Mouse (Mus musculus) embryonic facial prominence, embryonic 14.5 days (tissue): Measurements from ENCODE around the gene H2-M10.5. TPM values are rescaled to one million over a fixed set of nuclear protein-coding genes. Genes with fewer than 3 reads are reported as not detected.
"Not testable (repeated sequence)": the region's sequence is repeated elsewhere in the genome, so short reads cannot be mapped to it uniquely, and the experiment has no call there.

Experiments
- ATAC-seq: fragments of 200-750 bp; cut with Nextera tagmentation; 2 replicates; pipeline ENCODE4 v1.8.0; 2017; ENCODE audit warnings: low read depth, moderate number of reproducible peaks, moderate TSS enrichment
- DNase-seq: peaks from one replicate; pipeline ENCODE4 v3.0.0-alpha.2; 2015; ENCODE audit warnings: low spot score
- H3K27ac ChIP-seq: fragments of 300-500 bp; sonication (generic); replicated peaks from 2 replicates; pipeline ENCODE4 v1.5.1; 2014; ENCODE audit warnings: low read depth, mild to moderate bottlenecking, low read length, moderate library complexity
- H3K27me3 ChIP-seq: fragments of 300-500 bp; sonication (generic); replicated peaks from 2 replicates; pipeline ENCODE4 v1.6.1; 2014; ENCODE audit warnings: low read length; ENCODE audit not compliant: control insufficient read depth, insufficient read depth
- H3K36me3 ChIP-seq: fragments of 300-500 bp; sonication (generic); 2 replicates; pipeline ENCODE4 v1.6.1; 2014; ENCODE audit warnings: low read length, mixed read lengths; ENCODE audit not compliant: control insufficient read depth, insufficient read depth
- H3K4me1 ChIP-seq: fragments of 300-500 bp; sonication (generic); 2 replicates; pipeline ENCODE4 v1.6.1; 2014; ENCODE audit warnings: antibody characterized with exemption, low read length; ENCODE audit not compliant: control insufficient read depth, insufficient read depth
- H3K4me2 ChIP-seq: fragments of 300-500 bp; sonication (generic); 2 replicates; pipeline ENCODE4 v1.6.1; 2014; ENCODE audit warnings: low read depth, mild to moderate bottlenecking, low read length, moderate library complexity, mixed read lengths
- H3K4me3 ChIP-seq: fragments of 300-500 bp; sonication (generic); 2 replicates; pipeline ENCODE4 v1.5.1; 2014; ENCODE audit warnings: low read depth, mild to moderate bottlenecking, low read length
- H3K9ac ChIP-seq: fragments of 300-500 bp; sonication (generic); 2 replicates; pipeline ENCODE4 v1.6.1; 2014; ENCODE audit warnings: low read depth, mild to moderate bottlenecking, low read length, moderate library complexity, mixed read lengths
- H3K9me3 ChIP-seq: fragments of 300-500 bp; sonication (generic); 2 replicates; pipeline ENCODE4 v1.6.1; 2016; ENCODE audit warnings: low read length; ENCODE audit not compliant: control insufficient read depth
- WGBS: fragments of 180-500 bp; shearing (Covaris S2); extraction: QIAGEN DNeasy Blood & Tissue Kit; methylation state at CpG from one replicate; pipeline ENCODE4 v1.1.7; 2014; 5-methylcytosine and 5-hydroxymethylcytosine counted together
- polyA plus RNA-seq: library from polyadenylated mRNA; unstranded; fragments of >200 nt; fragmentation: Nextera tagmentation; extraction: Ambion mirVana; gene quantifications from 2 replicates; pipeline ENCODE4 v1.2.1, GENCODE M21; 2014

H2-M10.5 gene
- polyA plus RNA-seq, result not detected in 2 replicates

GRCm38 (mm10) chr17:36772610-36773009 lies at the start of gene H2-M10.5:
Gene H2-M10.5, plus strand, starts transcription at chr17:36772910.
- 90% methylated on average over 2 of the region's 2 CpGs for WGBS
- H3K4me1 ChIP-seq, ATAC-seq, H3K4me3 ChIP-seq, H3K4me2 ChIP-seq, DNase-seq, H3K9ac ChIP-seq, H3K27me3 ChIP-seq, H3K27ac ChIP-seq, H3K36me3 ChIP-seq, H3K9me3 ChIP-seq: not testable (repeated sequence)

- WGBS, result 23% methylated on average over 2 of the region's 2 CpGs
- DNase-seq (peak; percentile 11), ATAC-seq (no peak)
- H3K4me1 ChIP-seq, result no peaks in the 10 kb centered on the region
- no peak overlapping the region for H3K27ac ChIP-seq
- H3K4me2 ChIP-seq, result no peak overlapping the region
- H3K36me3 ChIP-seq, result no peaks in the 10 kb centered on the region
- H3K4me3 ChIP-seq, result no peak overlapping the region
- H3K9me3 ChIP-seq, result no peaks in the 10 kb centered on the region
- no peak overlapping the region for H3K9ac ChIP-seq
- no peaks in the 10 kb centered on the region for H3K27me3 ChIP-seq
Observed at GRCm38 (mm10) chr17:36726046-36726445, 46.7 kb upstream of the H2-M10.5 start.

GRCm38 (mm10) chr17:36763816-36764215 lies 8.9 kb upstream of the H2-M10.5 start:
- Histone ChIP-seq H3K27ac (no peak overlapping the region), H3K4me2 (no peak overlapping the region), H3K4me3 (no peak overlapping the region), H3K9me3 (no peaks in the 10 kb centered on the region), H3K4me1 (no peaks in the 10 kb centered on the region), H3K36me3 (no peaks in the 10 kb centered on the region), H3K27me3 (no peaks in the 10 kb centered on the region), H3K9ac (no peak overlapping the region)
- DNase-seq (no peak), ATAC-seq (no peak)
- 60% methylated on average over 2 of the region's 2 CpGs for WGBS

- not testable (repeated sequence) for H3K4me3 ChIP-seq, ATAC-seq, H3K36me3 ChIP-seq, H3K9ac ChIP-seq, H3K27me3 ChIP-seq, H3K4me1 ChIP-seq, H3K9me3 ChIP-seq, H3K27ac ChIP-seq, H3K4me2 ChIP-seq
- peak; percentile 48 for DNase-seq
- WGBS, result 16% methylated on average over 2 of the region's 2 CpGs
Observed at GRCm38 (mm10) chr17:36764244-36764643, 8.5 kb upstream of the H2-M10.5 start.

GRCm38 (mm10) chr17:36765403-36765802 lies 7.3 kb upstream of the H2-M10.5 start:
- WGBS, result 54% methylated on average over 2 of the region's 2 CpGs
- not testable (repeated sequence) for H3K36me3 ChIP-seq, ATAC-seq, H3K4me1 ChIP-seq, H3K4me2 ChIP-seq, H3K9ac ChIP-seq, H3K9me3 ChIP-seq, H3K4me3 ChIP-seq, DNase-seq, H3K27ac ChIP-seq, H3K27me3 ChIP-seq

GRCm38 (mm10) chr17:36781533-36781932 lies 8.8 kb downstream of the H2-M10.5 start:
- 69% methylated on average over 3 of the region's 3 CpGs for WGBS

GRCm38 (mm10) chr17:36786483-36786886 lies 13.8 kb downstream of the H2-M10.5 start:
- 43% methylated on average over 1 of the region's 1 CpGs for WGBS
- H3K4me2 ChIP-seq, H3K9ac ChIP-seq, H3K9me3 ChIP-seq, H3K27me3 ChIP-seq, H3K4me3 ChIP-seq, H3K27ac ChIP-seq, DNase-seq, ATAC-seq, H3K4me1 ChIP-seq, H3K36me3 ChIP-seq: not testable (repeated sequence)

More at GRCm38 (mm10) chr17:36781533-36781932, 8.8 kb downstream of the H2-M10.5 start:
- H3K27ac ChIP-seq, result no peak overlapping the region
- H3K36me3 ChIP-seq, result no peaks in the 10 kb centered on the region
- H3K4me2 ChIP-seq, result no peak overlapping the region
- H3K4me3 ChIP-seq, result no peak overlapping the region
- no peaks in the 10 kb centered on the region for H3K9me3 ChIP-seq
- no peak overlapping the region for H3K9ac ChIP-seq
- ATAC-seq (no peak), DNase-seq (no peak)
- no peaks in the 10 kb centered on the region for H3K4me1 ChIP-seq
- H3K27me3 ChIP-seq, result no peaks in the 10 kb centered on the region

GRCm38 (mm10) chr17:36788351-36788750 lies 15.6 kb downstream of the H2-M10.5 start:
- Histone ChIP-seq H3K36me3 (no peaks in the 10 kb centered on the region), H3K4me2 (no peak overlapping the region), H3K27ac (no peak overlapping the region), H3K4me3 (no peak overlapping the region), H3K9ac (no peak overlapping the region), H3K27me3 (no peaks in the 10 kb centered on the region), H3K4me1 (no peaks in the 10 kb centered on the region), H3K9me3 (no peaks in the 10 kb centered on the region)
- DNase-seq (no peak), ATAC-seq (no peak)
- 81% methylated on average over 2 of the region's 2 CpGs for WGBS

- ATAC-seq, result peak; percentile 47; the same call in 1 of the 2 replicates
- H3K4me2 ChIP-seq, H3K9ac ChIP-seq, H3K4me1 ChIP-seq, H3K27ac ChIP-seq, H3K9me3 ChIP-seq, H3K4me3 ChIP-seq, H3K36me3 ChIP-seq, H3K27me3 ChIP-seq: not testable (repeated sequence)
- peak; percentile 87 for DNase-seq
Observed at GRCm38 (mm10) chr17:36788801-36789200, 16.1 kb downstream of the H2-M10.5 start.
